Mouse (Mus musculus) liver, embryonic 15.5 days (tissue): Measurements from ENCODE around the gene Arrdc5. TPM values are rescaled to one million over a fixed set of nuclear protein-coding genes. Genes with fewer than 3 reads are reported as not detected.

Experiments
- ATAC-seq: fragments of 200-750 bp; cut with Nextera tagmentation; 2 replicates; pipeline ENCODE4 v1.8.0; 2017; ENCODE audit warnings: moderate number of reproducible peaks, mild to moderate bottlenecking, moderate library complexity; ENCODE audit not compliant: insufficient read depth
- H3K27ac ChIP-seq: fragments of 300-500 bp; sonication (generic); replicated peaks from 2 replicates; pipeline ENCODE4 v1.5.1; 2015; ENCODE audit warnings: mild to moderate bottlenecking, inconsistent platforms
- H3K27me3 ChIP-seq: fragments of 300-500 bp; sonication (generic); 2 replicates; pipeline ENCODE4 v1.6.1; 2015; ENCODE audit warnings: mild to moderate bottlenecking, inconsistent platforms
- H3K36me3 ChIP-seq: fragments of 300-500 bp; sonication (generic); replicated peaks from 2 replicates; pipeline ENCODE4 v1.6.1; 2015; ENCODE audit warnings: moderate library complexity, mild to moderate bottlenecking, inconsistent platforms
- H3K4me1 ChIP-seq: fragments of 300-500 bp; sonication (generic); replicated peaks from 2 replicates; pipeline ENCODE4 v1.6.1; 2015; ENCODE audit warnings: inconsistent platforms
- H3K4me2 ChIP-seq: fragments of 300-500 bp; sonication (generic); 2 replicates; pipeline ENCODE4 v1.6.1; 2015; ENCODE audit warnings: moderate library complexity, mild to moderate bottlenecking, inconsistent platforms
- H3K4me3 ChIP-seq: fragments of 300-500 bp; sonication (generic); replicated peaks from 2 replicates; pipeline ENCODE4 v1.5.1; 2015; ENCODE audit warnings: mild to moderate bottlenecking, inconsistent platforms
- H3K9ac ChIP-seq: fragments of 300-500 bp; sonication (generic); 2 replicates; pipeline ENCODE4 v1.6.1; 2015; ENCODE audit warnings: moderate library complexity, mild to moderate bottlenecking, inconsistent platforms
- H3K9me3 ChIP-seq: fragments of 300-500 bp; sonication (generic); replicated peaks from 2 replicates; pipeline ENCODE4 v1.6.1; 2016; ENCODE audit warnings: inconsistent platforms
- WGBS: fragments of 180-500 bp; shearing (Covaris S2); methylation state at CpG from one replicate; pipeline ENCODE4 v1.1.7; 2015; ENCODE audit warnings: mixed read lengths; ENCODE audit not compliant: insufficient replicate concordance; 5-methylcytosine and 5-hydroxymethylcytosine counted together
- polyA plus RNA-seq: library from polyadenylated mRNA; unstranded; fragments of >200 nt; fragmentation: Nextera tagmentation; extraction: Ambion mirVana; gene quantifications from 2 replicates; pipeline ENCODE4 v1.2.1, GENCODE M21; 2015

Arrdc5 gene
- polyA plus RNA-seq, 1 experiment from 2014 or later = not detected

- Histone ChIP-seq H3K4me3 (peak within 1 kb of the TSS; percentile 83), H3K27me3 (no peaks in the 10 kb centered on the region), H3K4me1 (peaks cover 60% of the 10 kb centered on the region), H3K4me2 (peak within 1 kb of the TSS; percentile 99), H3K27ac (peak within 1 kb of the TSS; percentile 95), H3K9me3 (no peaks in the 10 kb centered on the region), H3K9ac (peak within 1 kb of the TSS; percentile 81), H3K36me3 (peaks cover 36% of the 10 kb centered on the region)
- peak; percentile 80 for ATAC-seq
- WGBS = under 1% methylated on average over 43 of the region's 43 CpGs
These were observed 3.2 kb upstream of the Arrdc5 start, which contains the start of gene Uhrf1 for GRCm38 (mm10) chr17:56303160-56303846. Gene Uhrf1, plus strand, starts transcription at chr17:56303321.

GRCm38 (mm10) chr17:56302363-56302996 is 2.4 kb upstream of the Arrdc5 start:
- H3K4me2 ChIP-seq = peak overlapping the region; percentile 99
- peak; percentile 12 for ATAC-seq
- no peaks in the 10 kb centered on the region for H3K9me3 ChIP-seq
- H3K27ac ChIP-seq = peak overlapping the region; percentile 95
- 37% methylated on average over 13 of the region's 13 CpGs for WGBS
- no peaks in the 10 kb centered on the region for H3K27me3 ChIP-seq
- H3K4me1 ChIP-seq = peaks cover 52% of the 10 kb centered on the region
- H3K4me3 ChIP-seq = peak overlapping the region; percentile 83
- peaks cover 27% of the 10 kb centered on the region for H3K36me3 ChIP-seq
- peak overlapping the region; percentile 81 for H3K9ac ChIP-seq

GRCm38 (mm10) chr17:56298238-56298637 is 1.8 kb downstream of the Arrdc5 start:
- Histone ChIP-seq H3K9me3 (no peaks in the 10 kb centered on the region), H3K4me2 (no peak overlapping the region), H3K4me1 (peaks cover 19% of the 10 kb centered on the region), H3K27ac (no peak overlapping the region), H3K36me3 (no peaks in the 10 kb centered on the region), H3K27me3 (no peaks in the 10 kb centered on the region), H3K9ac (no peak overlapping the region), H3K4me3 (no peak overlapping the region)
- WGBS = 77% methylated on average over 1 of the region's 1 CpGs
- ATAC-seq = no peak

- no peaks in the 10 kb centered on the region for H3K27me3 ChIP-seq
- no peak overlapping the region for H3K27ac ChIP-seq
- no peaks in the 10 kb centered on the region for H3K36me3 ChIP-seq
- WGBS = 61% methylated on average over 1 of the region's 1 CpGs
- H3K4me3 ChIP-seq = no peak overlapping the region
- no peak overlapping the region for H3K4me2 ChIP-seq
- no peak for ATAC-seq
- H3K4me1 ChIP-seq = peaks cover 14% of the 10 kb centered on the region
- H3K9me3 ChIP-seq = no peaks in the 10 kb centered on the region
- H3K9ac ChIP-seq = no peak overlapping the region
These were observed 3.9 kb downstream of the Arrdc5 start for GRCm38 (mm10) chr17:56296201-56296600.

- H3K9me3 ChIP-seq = no peaks in the 10 kb centered on the region
- ATAC-seq = no peak
- WGBS = 85% methylated on average over 19 of the region's 19 CpGs
- H3K27ac ChIP-seq = no peak overlapping the region
- no peak overlapping the region for H3K9ac ChIP-seq
- H3K4me2 ChIP-seq = no peak overlapping the region
- H3K27me3 ChIP-seq = no peaks in the 10 kb centered on the region
- H3K36me3 ChIP-seq = no peaks in the 10 kb centered on the region
- peaks cover 34% of the 10 kb centered on the region for H3K4me1 ChIP-seq
- H3K4me3 ChIP-seq = no peak overlapping the region
These were observed 5.8 kb downstream of the Arrdc5 start for GRCm38 (mm10) chr17:56294241-56294640.

GRCm38 (mm10) chr17:56293291-56293690 is 6.8 kb downstream of the Arrdc5 start:
- ATAC-seq = no peak
- Histone ChIP-seq H3K4me1 (peaks cover 43% of the 10 kb centered on the region), H3K36me3 (no peaks in the 10 kb centered on the region), H3K27ac (no peak overlapping the region), H3K27me3 (no peaks in the 10 kb centered on the region), H3K4me3 (no peak overlapping the region), H3K9me3 (no peaks in the 10 kb centered on the region), H3K9ac (no peak overlapping the region), H3K4me2 (no peak overlapping the region)
- 29% methylated on average over 1 of the region's 1 CpGs for WGBS

GRCm38 (mm10) chr17:56292531-56293222 is 7.4 kb downstream of the Arrdc5 start, which contains the start of gene Plin3:
Gene Plin3, minus strand, starts transcription at chr17:56292873.
- no peak for ATAC-seq
- no peaks in the 10 kb centered on the region for H3K9me3 ChIP-seq

GRCm38 (mm10) chr17:56291826-56292475 is 8.1 kb downstream of the Arrdc5 start:
- peak overlapping the region; percentile 88 for H3K27ac ChIP-seq
- no peaks in the 10 kb centered on the region for H3K27me3 ChIP-seq
- no peak for ATAC-seq
- peaks cover 57% of the 10 kb centered on the region for H3K4me1 ChIP-seq
- H3K9me3 ChIP-seq = no peaks in the 10 kb centered on the region
- no peaks in the 10 kb centered on the region for H3K36me3 ChIP-seq
- H3K4me2 ChIP-seq = peak overlapping the region; percentile 88
- peak overlapping the region; percentile 60 for H3K4me3 ChIP-seq
- WGBS = 72% methylated on average over 7 of the region's 7 CpGs
- peak overlapping the region; percentile 65; the same call in 1 of the 2 replicates for H3K9ac ChIP-seq

More at GRCm38 (mm10) chr17:56292531-56293222, 7.4 kb downstream of the Arrdc5 start, which contains the start of gene Plin3:
- no peaks in the 10 kb centered on the region for H3K36me3 ChIP-seq
- peaks cover 49% of the 10 kb centered on the region for H3K4me1 ChIP-seq
- H3K27ac ChIP-seq = peak within 1 kb of the TSS; percentile 88
- peak within 1 kb of the TSS; percentile 88 for H3K4me2 ChIP-seq
- 0 out of 2 replicates have a peak within 1 kb of the TSS, but pooled peaks have one; percentile 60 for H3K4me3 ChIP-seq
- 0 out of 2 replicates have a peak within 1 kb of the TSS, but pooled peaks have one; percentile 65 for H3K9ac ChIP-seq
- H3K27me3 ChIP-seq = no peaks in the 10 kb centered on the region
- 75% methylated on average over 4 of the region's 4 CpGs for WGBS

GRCm38 (mm10) chr17:56291171-56291511 is 8.9 kb downstream of the Arrdc5 start:
- H3K36me3 ChIP-seq = peaks cover 2% of the 10 kb centered on the region
- H3K9ac ChIP-seq = peak overlapping the region; percentile 65
- H3K27ac ChIP-seq = peak overlapping the region; percentile 88
- H3K4me2 ChIP-seq = peak overlapping the region; percentile 88
- WGBS = under 1% methylated on average over 16 of the region's 16 CpGs
- peak overlapping the region; percentile 60 for H3K4me3 ChIP-seq
- ATAC-seq = peak; percentile 77
- no peaks in the 10 kb centered on the region for H3K9me3 ChIP-seq
- no peaks in the 10 kb centered on the region for H3K27me3 ChIP-seq
- peaks cover 65% of the 10 kb centered on the region for H3K4me1 ChIP-seq

GRCm38 (mm10) chr17:56290388-56291170 is 9.5 kb downstream of the Arrdc5 start:
- H3K27ac ChIP-seq = peak overlapping the region; percentile 88
- ATAC-seq = peak; percentile 77
- peaks cover 68% of the 10 kb centered on the region for H3K4me1 ChIP-seq
- peak overlapping the region; percentile 53 for H3K9ac ChIP-seq
- H3K4me3 ChIP-seq = peak overlapping the region; percentile 60
- WGBS = 3% methylated on average over 16 of the region's 17 CpGs
- H3K27me3 ChIP-seq = no peaks in the 10 kb centered on the region
- H3K9me3 ChIP-seq = no peaks in the 10 kb centered on the region
- peaks cover 8% of the 10 kb centered on the region for H3K36me3 ChIP-seq
- peak overlapping the region; percentile 88 for H3K4me2 ChIP-seq
